Mouse (Mus musculus) urinary bladder, postnatal 36 days (tissue): ENCODE measurements around the gene BC034090.

Experiments
- DNase-seq, 2 experiments: peaks; one replicate each; pipeline ENCODE4 v3.0.0; 2022; ENCODE audit warnings: low spot score in 2 of 2, mixed read lengths in 1 of 2

BC034090 gene

DNA sequence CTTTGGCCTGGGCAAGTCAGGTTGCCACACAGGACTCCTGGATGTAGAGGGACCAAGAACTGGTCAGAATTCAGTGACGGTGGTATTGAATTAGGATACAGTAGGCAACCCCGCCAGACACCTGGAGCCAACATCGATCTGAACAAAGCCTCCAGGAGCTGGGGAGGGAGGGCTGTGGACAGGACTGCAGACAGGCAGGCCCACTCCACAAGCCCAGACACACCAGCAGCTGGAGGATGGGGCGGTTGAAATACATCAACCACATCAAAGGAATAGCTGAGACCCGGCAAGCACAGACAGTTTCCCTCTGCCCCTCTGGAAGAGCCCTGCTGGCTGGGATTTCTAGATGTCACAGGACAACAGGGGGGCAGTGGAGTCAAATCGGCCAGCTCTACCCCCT is 27.4 kb downstream of the BC034090 start:
- DNase-seq, result no peak

DNA sequence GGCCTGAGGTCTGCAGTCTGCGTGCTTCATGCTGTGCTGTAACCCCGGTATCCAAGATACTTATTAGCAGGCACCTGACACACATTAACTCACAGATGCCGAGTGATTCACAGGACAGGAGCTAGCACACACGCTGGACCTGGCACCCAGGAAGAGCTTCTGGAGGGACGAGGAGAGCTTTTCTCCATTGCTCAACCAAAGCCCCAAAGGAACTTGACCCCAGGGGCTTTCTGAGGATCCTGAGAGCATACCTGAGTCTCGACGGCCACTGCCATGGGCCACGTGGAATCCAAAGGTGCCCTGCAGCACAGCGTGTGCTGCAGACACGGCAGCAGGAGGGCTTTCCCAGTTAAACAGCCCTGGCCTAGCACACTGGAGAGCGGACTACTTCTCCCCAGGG is 27.9 kb downstream of the BC034090 start:
- DNase-seq, result no peak

DNA sequence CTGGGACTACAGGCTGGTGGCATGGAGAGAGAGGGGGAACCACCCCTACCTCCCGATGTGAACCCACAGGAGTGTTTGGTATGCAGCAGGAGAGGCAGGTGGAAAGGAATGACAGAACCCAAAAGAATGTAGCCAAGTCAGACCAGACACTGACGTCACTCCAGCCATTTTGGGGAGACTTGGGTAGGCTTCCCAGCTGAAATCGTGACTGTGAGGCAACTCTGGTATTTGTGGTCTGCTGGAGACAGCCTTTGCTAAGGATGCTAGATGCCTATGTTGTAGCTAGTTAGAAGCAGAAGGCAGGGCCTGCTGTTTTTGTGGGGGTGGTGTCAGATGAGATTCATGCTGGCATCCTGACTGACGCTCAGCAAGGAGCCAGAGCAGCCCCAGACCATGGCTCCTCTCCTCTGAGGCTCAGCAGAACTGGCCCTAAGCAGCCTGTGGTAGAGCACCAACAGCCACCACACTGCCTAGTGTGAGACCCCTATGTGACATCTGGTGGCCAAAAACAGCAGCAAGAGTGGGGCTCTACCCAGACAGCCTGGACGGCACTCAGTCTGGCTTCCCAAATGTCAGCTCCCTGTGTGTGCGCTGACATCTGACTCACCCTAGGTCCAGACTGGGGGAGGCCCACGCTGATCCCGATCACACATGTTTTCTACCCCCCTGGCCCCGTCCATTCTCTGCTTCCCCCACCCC is 29.0 kb downstream of the BC034090 start:
- DNase-seq, result no peak

DNA sequence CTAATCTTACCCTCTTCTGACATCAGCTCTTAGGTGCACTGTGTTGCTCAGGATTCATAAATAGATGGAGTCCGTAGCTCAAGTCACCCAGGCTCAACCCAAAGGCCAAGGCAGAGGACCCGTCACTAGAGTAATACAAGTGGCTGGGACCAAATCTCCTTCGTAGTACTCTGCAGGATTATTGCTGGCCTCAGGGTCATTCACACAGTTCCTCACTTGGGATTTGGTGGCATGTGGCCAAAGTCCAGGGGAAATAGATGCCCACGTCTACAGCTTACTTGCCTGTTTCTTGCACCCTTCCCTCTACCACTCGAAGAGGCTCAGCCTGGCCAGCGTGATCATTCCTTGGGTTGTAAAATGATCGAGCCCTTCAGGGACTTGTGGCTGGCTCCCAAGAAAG is 30.3 kb downstream of the BC034090 start:
- DNase-seq, result no peak

DNA sequence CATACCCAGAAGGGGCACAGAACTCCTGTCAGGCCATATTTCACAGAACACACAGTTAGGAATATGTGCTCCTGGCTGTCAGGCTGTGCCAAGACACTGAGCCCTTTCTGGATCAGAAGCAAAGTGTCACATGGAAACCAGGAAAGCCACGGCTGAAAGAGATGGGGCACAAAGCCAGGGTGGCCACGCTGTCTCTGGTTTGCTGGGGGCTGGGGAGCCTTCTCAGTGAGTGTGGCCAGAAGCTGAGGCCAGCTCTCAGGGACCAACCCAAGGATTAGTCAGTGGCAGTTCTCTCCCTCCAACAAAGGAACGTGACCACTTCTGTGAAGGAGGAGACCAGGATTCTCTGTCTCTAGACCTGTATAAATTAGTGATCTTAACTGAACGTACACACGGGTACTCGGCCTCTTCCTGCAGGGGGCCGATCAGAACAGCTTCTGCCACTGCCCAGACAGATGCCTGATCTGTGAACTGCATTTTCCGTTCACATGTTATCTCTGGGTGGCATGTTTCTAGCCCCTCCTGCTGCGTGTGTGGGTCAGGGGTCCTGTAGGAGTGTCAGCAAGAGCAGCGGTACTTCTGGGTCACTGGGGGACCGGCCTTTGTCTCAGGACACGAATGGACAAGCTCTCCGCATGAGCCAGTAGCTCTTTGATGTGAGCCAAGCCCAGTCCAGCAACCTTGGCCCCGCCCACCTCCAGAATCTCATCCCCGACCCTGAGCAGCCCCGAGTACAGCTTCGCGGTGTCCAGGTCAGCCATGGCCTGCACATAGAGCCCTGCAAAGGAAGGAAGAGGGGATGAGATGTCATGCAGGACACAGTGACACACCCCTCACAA is 31.1 kb downstream of the BC034090 start:
- no peak for DNase-seq

DNA sequence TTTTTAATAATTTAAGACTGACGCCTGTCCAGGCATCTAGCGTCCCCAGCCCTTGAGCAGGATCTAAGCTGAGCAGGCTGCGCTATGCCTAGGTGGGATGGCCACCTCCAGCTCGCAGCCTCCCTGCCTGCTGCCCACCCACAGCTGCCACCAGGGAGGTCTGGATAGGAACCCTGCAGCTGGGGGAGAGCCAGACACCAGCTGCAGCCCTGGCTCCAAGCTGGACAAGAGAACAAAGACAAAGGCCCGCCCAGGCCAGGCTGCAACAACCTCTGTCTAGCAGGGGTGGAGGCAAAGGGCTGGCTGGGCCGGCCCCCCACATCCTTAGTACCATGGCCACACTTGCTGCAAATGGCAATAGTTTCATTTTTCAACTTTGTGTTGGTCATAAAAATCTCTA is 31.8 kb downstream of the BC034090 start:
- DNase-seq, result no peak

DNA sequence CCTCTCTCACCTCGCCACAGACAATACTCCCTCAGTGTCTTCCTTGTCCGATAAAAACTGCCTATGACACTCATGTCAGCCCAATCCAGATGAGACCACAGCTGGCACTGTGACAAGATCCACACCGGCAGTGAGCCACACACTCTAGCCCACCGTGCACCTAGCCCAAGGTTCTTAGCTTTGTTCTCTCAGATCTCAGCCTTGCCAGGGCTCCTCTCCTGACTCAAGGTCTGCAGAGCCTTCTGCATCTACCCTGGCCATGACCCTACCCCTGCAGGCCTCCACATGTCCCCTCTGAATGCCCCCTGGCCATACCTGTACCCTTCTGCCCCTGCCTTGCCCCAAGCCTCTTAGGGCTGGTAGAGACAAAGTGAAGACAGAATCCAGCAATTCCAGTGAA is 32.2 kb downstream of the BC034090 start:
- no peak for DNase-seq

DNA sequence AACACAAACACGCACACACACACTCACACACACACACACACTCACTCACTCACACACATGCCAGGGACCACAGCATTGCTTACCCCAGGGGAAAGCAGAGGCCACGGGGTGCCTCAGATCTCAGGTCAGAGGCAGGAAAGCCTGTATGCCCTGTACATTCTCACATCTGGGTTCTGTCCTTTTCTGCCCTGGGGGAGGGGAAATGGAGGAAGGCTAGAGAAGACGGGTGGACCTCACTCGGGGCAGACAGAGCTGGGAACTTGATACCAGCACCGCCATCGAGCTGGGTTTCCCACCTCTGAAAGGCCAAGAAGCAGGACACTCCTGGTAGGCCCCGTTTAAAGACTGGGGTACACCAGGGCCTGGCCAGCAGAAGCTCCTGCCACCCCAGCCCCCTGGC is 33.2 kb downstream of the BC034090 start:
- DNase-seq, result no peak

DNA sequence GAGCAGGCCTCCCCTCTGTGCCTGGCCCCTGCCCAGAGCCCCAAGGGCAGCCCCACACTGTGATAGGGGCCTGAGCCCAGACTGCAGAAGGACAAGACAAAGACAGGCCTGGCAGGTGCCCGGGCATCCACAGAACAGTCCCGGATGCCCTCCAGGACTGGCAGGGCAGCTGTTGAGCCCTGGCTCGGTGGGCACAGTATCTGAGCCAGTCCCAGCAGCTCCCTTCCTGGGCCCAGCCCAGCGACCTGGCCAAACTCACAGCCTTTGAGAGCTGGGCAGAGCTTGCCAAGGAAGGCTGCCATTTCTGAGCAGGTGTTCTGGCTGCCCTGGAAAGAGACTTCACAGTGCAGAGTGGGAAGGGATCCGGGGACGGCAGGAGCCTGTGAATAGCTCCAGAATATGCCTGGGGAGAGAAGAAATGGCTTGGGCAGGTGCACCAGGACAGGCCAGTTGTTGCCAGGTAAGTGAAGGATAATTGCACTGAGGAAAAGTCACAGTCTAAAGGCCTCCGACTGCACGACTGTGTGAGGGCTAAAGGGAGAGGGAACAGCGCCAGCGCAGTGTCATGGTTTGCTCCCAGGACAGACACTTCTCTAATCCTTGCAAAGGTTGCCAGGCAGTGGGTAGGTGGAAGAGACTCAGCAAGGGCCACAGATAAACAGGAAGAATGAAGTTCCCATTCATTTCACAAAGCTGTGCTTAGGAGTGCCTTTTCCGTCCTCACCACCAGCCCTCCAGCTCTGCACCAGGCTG is 34.1 kb downstream of the BC034090 start:
- no peak for DNase-seq

DNA sequence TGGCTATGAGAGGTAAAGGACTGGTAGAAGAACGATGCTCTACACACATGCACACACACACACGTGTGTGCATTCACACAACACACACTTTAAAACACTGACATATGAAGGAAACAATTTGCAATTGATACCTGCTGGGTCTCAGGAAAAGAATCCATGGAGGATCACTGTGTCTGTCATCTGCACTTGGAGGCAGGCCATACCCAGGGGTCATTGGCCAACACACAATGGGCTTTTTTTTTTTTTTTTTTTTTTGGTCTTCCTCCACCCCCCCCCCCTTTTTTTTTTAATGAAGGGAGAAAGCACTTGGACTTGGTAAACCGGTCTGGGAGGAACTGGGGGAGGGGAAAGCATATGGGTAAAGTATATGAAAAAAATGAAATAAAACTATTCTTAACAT is 36.4 kb downstream of the BC034090 start:
- no peak for DNase-seq

DNA sequence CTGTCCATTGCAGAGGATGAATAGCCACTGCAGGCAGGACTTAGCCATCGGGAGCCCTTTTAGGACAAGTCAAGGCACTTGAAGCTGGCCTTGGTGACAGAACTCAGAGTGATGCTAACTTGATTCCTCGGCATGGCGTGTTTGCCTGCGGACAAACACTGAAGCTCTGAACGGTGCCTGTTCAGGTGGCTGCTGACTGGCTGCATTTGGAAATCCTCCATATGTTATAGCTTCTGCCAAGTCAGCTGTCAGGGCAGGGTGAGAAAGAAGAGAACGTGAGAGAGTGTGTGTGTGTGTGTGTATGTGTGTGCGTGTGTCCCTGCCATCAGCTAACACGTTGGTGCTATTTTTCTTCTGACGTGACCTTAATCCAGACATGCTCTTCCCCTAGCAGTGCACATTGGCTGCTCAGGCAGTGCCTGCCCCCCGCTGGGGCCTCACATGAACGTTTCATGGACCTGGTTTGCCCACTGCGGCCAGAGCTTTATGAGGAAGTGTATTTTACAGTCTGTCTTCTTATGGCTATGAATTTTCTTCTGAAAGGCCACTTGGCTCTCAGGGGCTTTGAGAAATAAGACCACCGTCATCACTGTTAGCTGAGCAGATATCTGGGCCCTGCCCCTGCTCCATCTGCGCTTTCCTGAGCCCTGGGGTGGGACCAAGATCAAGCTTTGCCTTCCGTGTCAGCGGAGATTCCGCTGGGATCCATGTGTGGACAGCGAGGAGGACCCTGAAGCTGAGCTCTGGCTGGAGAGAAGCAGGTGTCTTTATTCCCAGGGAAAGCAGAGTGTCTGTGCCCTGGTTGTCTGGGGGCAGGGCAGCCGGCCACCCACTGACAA is 38.2 kb downstream of the BC034090 start:
- DNase-seq, result no peak

DNA sequence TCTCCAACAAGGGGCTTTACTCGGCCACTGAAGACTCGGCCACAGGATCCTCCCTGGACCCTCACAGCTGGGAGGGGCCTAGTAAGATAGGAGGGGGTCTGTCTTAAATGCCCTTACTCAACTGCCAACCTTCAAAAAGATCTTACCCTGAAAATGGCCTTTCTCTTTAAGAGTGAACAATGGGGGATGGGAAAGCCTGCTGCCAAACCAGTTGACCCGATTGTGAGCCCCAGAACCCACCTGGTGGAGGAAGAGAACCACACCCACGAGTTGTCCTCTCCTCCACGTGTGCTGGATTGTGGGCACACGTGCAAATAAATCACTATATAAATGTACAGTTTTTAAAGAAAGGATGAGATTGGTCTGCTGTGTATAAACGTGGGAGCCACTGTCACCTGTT is 38.9 kb downstream of the BC034090 start:
- no peak for DNase-seq

DNA sequence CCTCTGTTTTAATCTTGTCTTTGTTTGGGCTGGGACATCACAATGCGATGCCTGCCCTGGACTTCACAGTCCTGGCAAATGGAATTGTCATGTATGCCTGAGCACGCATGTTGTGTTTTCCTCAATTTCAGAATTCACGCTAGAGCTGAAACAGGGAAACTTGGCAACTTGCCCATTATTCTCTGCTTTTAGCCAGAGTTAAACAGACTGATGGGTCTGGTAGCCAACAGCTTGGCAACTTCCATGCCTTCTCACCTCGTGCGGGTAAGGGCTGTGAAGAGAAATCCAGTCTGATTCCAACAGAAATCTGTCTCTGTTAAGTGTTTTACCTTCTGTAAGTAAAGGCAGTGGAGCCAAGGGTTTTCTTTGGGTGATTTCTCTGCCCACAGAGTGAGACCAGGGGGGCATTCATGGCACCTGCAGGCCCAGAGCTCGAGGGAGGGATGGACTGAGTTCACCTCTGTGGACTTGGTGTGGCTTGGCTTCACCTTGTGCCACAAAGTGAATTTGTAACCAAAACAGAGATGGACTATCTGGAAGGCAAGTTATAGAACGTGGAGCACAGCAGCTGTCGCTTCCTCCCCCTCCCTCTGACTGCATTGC is 39.6 kb downstream of the BC034090 start:
- DNase-seq, result no peak

DNA sequence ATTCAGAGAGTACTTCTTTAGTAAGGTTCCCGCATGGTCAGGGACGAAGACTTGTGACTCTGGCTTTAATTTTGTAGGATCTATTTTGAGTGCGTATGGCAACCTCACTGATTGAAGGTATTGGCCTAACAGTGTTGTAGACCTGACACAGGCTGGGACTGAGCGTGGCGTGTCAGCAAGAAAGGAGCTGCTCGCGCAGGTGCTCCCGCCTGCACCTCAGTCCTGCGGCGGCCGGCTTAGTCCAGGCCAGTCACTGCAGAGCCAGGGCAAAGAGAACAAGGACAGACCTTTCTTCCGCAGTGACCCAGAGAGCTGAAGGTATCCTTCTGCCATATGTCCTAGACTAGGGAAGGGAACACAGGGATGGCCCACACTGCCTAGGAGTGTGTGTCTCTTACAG is 40.3 kb downstream of the BC034090 start:
- no peak for DNase-seq

DNA sequence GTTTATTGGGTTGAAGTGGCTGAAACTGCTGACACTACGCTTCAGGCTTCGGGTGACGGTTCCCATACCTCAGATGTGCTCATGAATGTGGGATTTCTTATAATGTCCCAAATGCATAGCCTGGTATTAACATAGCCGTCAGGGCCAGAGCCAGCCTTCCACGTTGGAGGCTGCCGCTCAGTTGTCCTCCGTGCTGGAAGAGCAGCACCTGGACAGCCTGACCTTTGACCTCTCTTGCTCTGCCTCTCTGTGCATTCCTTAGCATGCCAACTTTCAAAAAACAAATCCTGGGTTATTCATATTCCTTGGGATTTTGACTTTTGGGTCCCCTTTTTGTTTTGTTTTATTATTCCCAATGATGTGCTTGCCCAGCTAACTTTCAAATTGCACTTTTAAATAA is 41.1 kb downstream of the BC034090 start:
- DNase-seq, result no peak

DNA sequence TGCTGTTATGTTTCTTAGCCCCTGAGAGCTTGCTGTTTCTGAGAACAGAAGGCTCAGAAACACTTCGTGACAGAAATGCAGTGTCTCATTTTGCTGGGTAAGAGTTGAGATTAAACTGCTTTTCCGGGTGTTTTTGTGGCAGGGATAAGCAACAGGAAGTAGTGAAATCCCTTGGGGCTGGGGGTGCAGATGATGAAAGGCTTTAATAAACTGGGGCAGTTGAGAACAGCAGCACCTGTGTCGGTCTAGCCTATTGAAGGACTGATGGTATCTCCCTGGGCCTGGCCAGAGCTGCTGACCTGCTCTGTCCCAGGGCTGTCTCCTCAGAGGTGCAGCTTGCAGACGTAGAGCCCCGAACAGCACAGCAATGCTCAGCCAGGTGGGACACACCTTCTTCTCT is 41.8 kb downstream of the BC034090 start:
- DNase-seq, result no peak

DNA sequence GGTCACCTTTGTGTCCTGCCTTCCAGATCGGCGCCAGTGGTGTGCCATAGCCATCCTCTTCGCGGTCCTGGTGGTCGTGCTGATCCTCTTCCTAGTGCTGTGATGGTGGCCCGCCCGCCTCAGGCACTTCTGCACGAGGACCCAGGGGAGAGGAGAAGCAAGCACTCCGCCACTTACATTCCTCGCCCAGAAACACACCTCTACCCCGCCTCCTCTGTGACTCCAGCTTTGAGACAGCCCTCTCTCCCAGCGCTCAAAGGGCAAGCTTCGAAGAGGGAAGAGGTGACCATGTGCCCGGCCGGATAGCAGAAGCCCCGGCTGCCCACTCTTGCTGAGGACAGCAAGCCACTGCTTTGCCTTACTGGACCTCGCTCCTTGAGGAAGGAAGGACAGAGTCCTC is 42.3 kb downstream of the BC034090 start:
- DNase-seq, result no peak

DNA sequence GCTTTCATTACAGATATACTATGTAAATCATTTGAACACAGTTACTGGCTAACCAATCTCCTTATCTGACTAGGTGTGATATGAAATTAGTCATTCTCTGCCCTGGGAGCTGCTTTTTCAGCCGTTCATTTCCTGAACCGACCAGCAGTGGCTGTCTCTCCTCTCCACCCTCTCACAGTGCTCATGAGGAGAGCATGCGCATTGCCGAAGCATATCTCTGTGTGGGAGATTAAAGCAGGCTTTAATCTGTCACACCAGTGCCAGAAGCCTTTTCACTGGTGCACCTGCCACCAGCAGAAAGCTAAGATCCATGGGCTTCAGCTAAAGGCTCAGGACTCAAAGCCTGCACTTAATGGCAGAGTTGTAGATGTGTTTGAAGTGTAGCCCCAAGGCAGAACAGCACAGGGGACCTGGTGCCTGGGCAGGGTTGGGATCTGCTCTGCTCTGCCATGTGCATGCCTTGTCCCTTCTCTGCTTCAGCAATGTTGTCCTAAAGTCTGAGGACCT is 42.8 kb downstream of the BC034090 start:
- DNase-seq, result no peak

DNA sequence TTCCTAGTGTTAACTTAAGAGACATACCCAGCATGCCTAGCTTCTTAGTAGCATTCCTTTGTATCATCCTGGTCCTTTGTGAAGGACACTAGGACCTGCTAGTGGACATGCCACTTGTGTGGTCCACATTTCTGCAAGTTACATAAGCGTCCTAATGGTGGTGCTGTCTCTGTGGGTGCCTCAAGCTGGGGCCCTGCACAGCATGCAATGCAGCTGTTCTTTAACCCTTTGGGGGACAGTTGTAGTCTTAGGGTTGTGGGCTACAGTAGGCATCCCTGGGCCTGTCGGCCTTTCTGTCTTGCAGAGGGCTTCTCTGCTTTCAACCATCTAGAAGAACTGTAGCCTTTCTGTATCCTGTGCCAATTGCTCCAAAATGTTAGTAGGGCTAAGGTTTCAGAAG is 43.3 kb downstream of the BC034090 start:
- DNase-seq, result no peak

DNA sequence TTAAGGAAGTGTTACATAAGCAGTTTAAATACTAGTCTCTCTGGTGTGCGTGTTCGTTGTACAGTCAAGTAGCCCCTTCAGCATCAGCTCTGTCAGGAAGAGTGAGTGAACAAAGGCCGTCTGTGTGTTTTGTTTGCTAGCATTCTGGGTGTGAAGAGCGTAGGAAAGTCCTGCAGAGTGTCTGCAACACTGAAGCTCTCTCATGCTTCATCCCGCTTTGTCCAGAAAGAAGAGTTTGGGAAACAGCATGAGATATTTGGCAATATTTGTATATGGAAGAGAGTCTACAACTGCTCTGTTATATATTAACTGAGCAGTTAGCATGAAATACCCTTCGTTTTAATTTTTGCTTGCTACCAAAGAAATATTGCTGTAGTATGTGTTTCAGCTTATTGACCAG is 44.7 kb downstream of the BC034090 start:
- DNase-seq, result no peak

DNA sequence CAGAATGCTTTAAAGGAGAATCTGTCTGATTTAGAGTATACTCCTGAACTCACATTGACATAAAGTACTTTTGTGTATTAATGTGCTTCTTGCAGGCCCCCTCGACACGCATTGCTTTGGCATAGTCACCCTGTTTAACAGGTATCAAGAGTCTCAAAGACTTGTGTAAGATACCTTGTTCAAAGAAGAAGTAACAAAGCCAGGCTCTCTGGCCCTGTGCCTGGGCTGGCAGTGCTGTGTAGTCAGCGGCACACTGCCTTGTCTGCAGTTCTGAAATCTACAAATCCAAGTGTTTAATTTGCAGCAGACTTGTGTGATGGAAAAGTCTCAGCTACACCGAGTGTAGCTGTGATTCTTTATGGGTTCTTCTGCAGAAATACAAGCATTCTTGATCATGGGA is 47.6 kb downstream of the BC034090 start:
- DNase-seq, result no peak
